Mouse (Mus musculus): ENCODE measurements around the gene Tec. TPM values are rescaled to one million over a fixed set of nuclear protein-coding genes. Genes with fewer than 3 reads are reported as not detected.

The Tec gene
- total and polyA plus RNA-seq, 2 experiments, result 6.6 to 24.7 TPM

GRCm38 (mm10) chr5:72810990-72811389 is 57.3 kb downstream of the Tec start:
- Histone ChIP-seq H3K27me3 (ENCODE audit: control insufficient read depth, insufficient read depth, low read length) (no peaks in the 10 kb centered on the region), H3K9ac (ENCODE audit: low read depth, low read length) (no peak overlapping the region), H3K4me3 (ENCODE audit: insufficient read depth, low read depth, low read length) (no peak overlapping the region), H3K36me3 (ENCODE audit: control insufficient read depth, insufficient read depth, low read length) (no peaks in the 10 kb centered on the region), H3K27ac (replicated peaks; ENCODE audit: insufficient read depth, low read depth, low read length) (no peak overlapping the region), H3K79me2 (ENCODE audit: control insufficient read depth, insufficient read depth, low read length) (peaks cover 19% of the 10 kb centered on the region), H3K4me1 (ENCODE audit: control insufficient read depth, insufficient read depth, low read length) (no peaks in the 10 kb centered on the region)
- 89% methylated on average over 8 of the region's 8 CpGs for WGBS
- no peak for DNase-seq (ENCODE audit: extremely low read depth, low read depth, low spot score)
- TF ChIP-seq POLR2A (IDR thresholded peaks at IDR 0.05; ENCODE audit: extremely low read depth, insufficient read depth, low read length), result no peak
- no peak for TF ChIP-seq CTCF (IDR thresholded peaks at IDR 0.05; ENCODE audit: low read depth, low read length)

- Histone ChIP-seq H3K4me1 (ENCODE audit: control insufficient read depth, insufficient read depth, low read length) (no peaks in the 10 kb centered on the region), H3K79me2 (ENCODE audit: control insufficient read depth, insufficient read depth, low read length) (peaks cover 25% of the 10 kb centered on the region), H3K4me3 (ENCODE audit: insufficient read depth, low read depth, low read length) (no peak overlapping the region), H3K36me3 (ENCODE audit: control insufficient read depth, insufficient read depth, low read length) (no peaks in the 10 kb centered on the region), H3K27me3 (ENCODE audit: control insufficient read depth, insufficient read depth, low read length) (no peaks in the 10 kb centered on the region), H3K27ac (replicated peaks; ENCODE audit: insufficient read depth, low read depth, low read length) (no peak overlapping the region), H3K9ac (ENCODE audit: low read depth, low read length) (no peak overlapping the region)
- TF ChIP-seq CTCF (IDR thresholded peaks at IDR 0.05; ENCODE audit: low read depth, low read length) (no peak), POLR2A (IDR thresholded peaks at IDR 0.05; ENCODE audit: extremely low read depth, insufficient read depth, low read length) (no peak)
- WGBS, result 91% methylated on average over 2 of the region's 2 CpGs
- DNase-seq (ENCODE audit: extremely low read depth, low read depth, low spot score), result no peak
Observed at GRCm38 (mm10) chr5:72809480-72809879, 58.8 kb downstream of the Tec start.

- 84% methylated on average over 14 of the region's 14 CpGs for WGBS
- TF ChIP-seq CTCF (IDR thresholded peaks at IDR 0.05; ENCODE audit: low read depth, low read length), result no peak
- no peak overlapping the region for H3K27ac ChIP-seq (replicated peaks; ENCODE audit: insufficient read depth, low read depth, low read length)
Observed at GRCm38 (mm10) chr5:72808456-72809111, 59.7 kb downstream of the Tec start.

GRCm38 (mm10) chr5:72802851-72803250 is 65.4 kb downstream of the Tec start:
- Histone ChIP-seq H3K9ac (ENCODE audit: low read depth, low read length) (no peak overlapping the region), H3K27ac (replicated peaks; ENCODE audit: insufficient read depth, low read depth, low read length) (no peak overlapping the region), H3K4me1 (ENCODE audit: control insufficient read depth, insufficient read depth, low read length) (no peaks in the 10 kb centered on the region), H3K79me2 (ENCODE audit: control insufficient read depth, insufficient read depth, low read length) (peaks cover 26% of the 10 kb centered on the region), H3K4me3 (ENCODE audit: insufficient read depth, low read depth, low read length) (no peak overlapping the region), H3K36me3 (ENCODE audit: control insufficient read depth, insufficient read depth, low read length) (no peaks in the 10 kb centered on the region), H3K27me3 (ENCODE audit: control insufficient read depth, insufficient read depth, low read length) (no peaks in the 10 kb centered on the region)
- 74% methylated on average over 5 of the region's 5 CpGs for WGBS
- DNase-seq (ENCODE audit: extremely low read depth, low read depth, low spot score), result no peak
- TF ChIP-seq CTCF (IDR thresholded peaks at IDR 0.05; ENCODE audit: low read depth, low read length) (no peak), POLR2A (IDR thresholded peaks at IDR 0.05; ENCODE audit: extremely low read depth, insufficient read depth, low read length) (no peak)

More at GRCm38 (mm10) chr5:72808456-72809111, 59.7 kb downstream of the Tec start:
- Histone ChIP-seq H3K4me1 (ENCODE audit: control insufficient read depth, insufficient read depth, low read length) (no peaks in the 10 kb centered on the region), H3K36me3 (ENCODE audit: control insufficient read depth, insufficient read depth, low read length) (no peaks in the 10 kb centered on the region), H3K4me3 (ENCODE audit: insufficient read depth, low read depth, low read length) (no peak overlapping the region), H3K9ac (ENCODE audit: low read depth, low read length) (no peak overlapping the region), H3K27me3 (ENCODE audit: control insufficient read depth, insufficient read depth, low read length) (no peaks in the 10 kb centered on the region), H3K79me2 (ENCODE audit: control insufficient read depth, insufficient read depth, low read length) (peaks cover 31% of the 10 kb centered on the region)
- DNase-seq (ENCODE audit: extremely low read depth, low read depth, low spot score), result no peak

- no peak overlapping the region for H3K4me3 ChIP-seq (ENCODE audit: insufficient read depth, low read depth, low read length)
- peaks cover 5% of the 10 kb centered on the region for H3K4me1 ChIP-seq (ENCODE audit: control insufficient read depth, insufficient read depth, low read length)
- H3K9ac ChIP-seq (ENCODE audit: low read depth, low read length), result no peak overlapping the region
- TF ChIP-seq POLR2A (IDR thresholded peaks at IDR 0.05; ENCODE audit: extremely low read depth, insufficient read depth, low read length), result no peak
- TF ChIP-seq CTCF (IDR thresholded peaks at IDR 0.05; ENCODE audit: low read depth, low read length), result no peak
- H3K27ac ChIP-seq (replicated peaks; ENCODE audit: insufficient read depth, low read depth, low read length), result no peak overlapping the region
- DNase-seq (ENCODE audit: extremely low read depth, low read depth, low spot score), result no peak
- no peaks in the 10 kb centered on the region for H3K27me3 ChIP-seq (ENCODE audit: control insufficient read depth, insufficient read depth, low read length)
- WGBS, result 74% methylated on average over 4 of the region's 4 CpGs
- no peaks in the 10 kb centered on the region for H3K36me3 ChIP-seq (ENCODE audit: control insufficient read depth, insufficient read depth, low read length)
- H3K79me2 ChIP-seq (ENCODE audit: control insufficient read depth, insufficient read depth, low read length), result peaks cover 11% of the 10 kb centered on the region; the same call in 1 of the 2 replicates
Observed at GRCm38 (mm10) chr5:72798563-72798962, 69.7 kb downstream of the Tec start.

- Histone ChIP-seq H3K9ac (ENCODE audit: low read depth, low read length) (peak overlapping the region; percentile 48; the same call in 1 of the 2 replicates), H3K27ac (replicated peaks; ENCODE audit: insufficient read depth, low read depth, low read length) (no peak overlapping the region), H3K36me3 (ENCODE audit: control insufficient read depth, insufficient read depth, low read length) (no peaks in the 10 kb centered on the region), H3K27me3 (ENCODE audit: control insufficient read depth, insufficient read depth, low read length) (no peaks in the 10 kb centered on the region), H3K4me1 (ENCODE audit: control insufficient read depth, insufficient read depth, low read length) (peaks cover 5% of the 10 kb centered on the region), H3K79me2 (ENCODE audit: control insufficient read depth, insufficient read depth, low read length) (peaks cover 10% of the 10 kb centered on the region; the same call in 1 of the 2 replicates), H3K4me3 (ENCODE audit: insufficient read depth, low read depth, low read length) (peak overlapping the region; percentile 51)
- DNase-seq (ENCODE audit: extremely low read depth, low read depth, low spot score), result peak; percentile 34
- TF ChIP-seq POLR2A (IDR thresholded peaks at IDR 0.05; ENCODE audit: extremely low read depth, insufficient read depth, low read length) (no peak), CTCF (IDR thresholded peaks at IDR 0.05; ENCODE audit: low read depth, low read length) (no peak)
- 59% methylated on average over 14 of the region's 14 CpGs for WGBS
Observed at GRCm38 (mm10) chr5:72796186-72796613, 72.1 kb downstream of the Tec start.
